Mouse (Mus musculus) heart, postnatal 0 days (tissue): ENCODE measurements around the gene Oprd1.

Source experiments
- CTCF ChIP-seq: IDR thresholded peaks from 2 replicates; pipeline ENCODE4 v1.5.1; 2016; ENCODE audit warnings: antibody characterized with exemption, control low read depth, low read depth
- EP300 ChIP-seq: IDR thresholded peaks from 2 replicates; pipeline ENCODE4 v1.6.1; 2016; ENCODE audit warnings: antibody characterized with exemption, low read depth

GRCm38 (mm10) chr4:132180710-132181109, 36.4 kb upstream of the Oprd1 start:
- TF ChIP-seq CTCF (peak; percentile 22; the same call in 1 of the 2 replicates), EP300 (no peak)
